Mouse (Mus musculus): ENCODE measurements around the gene Ypel1. TPM values are rescaled to one million over a fixed set of nuclear protein-coding genes. Genes with fewer than 3 reads are reported as not detected.

The Ypel1 gene
- 11.7 and 11.8 TPM in 2 replicates for polyA plus RNA-seq (2015; fragmentation: Nextera tagmentation; extraction: Ambion mirVana)

DNA sequence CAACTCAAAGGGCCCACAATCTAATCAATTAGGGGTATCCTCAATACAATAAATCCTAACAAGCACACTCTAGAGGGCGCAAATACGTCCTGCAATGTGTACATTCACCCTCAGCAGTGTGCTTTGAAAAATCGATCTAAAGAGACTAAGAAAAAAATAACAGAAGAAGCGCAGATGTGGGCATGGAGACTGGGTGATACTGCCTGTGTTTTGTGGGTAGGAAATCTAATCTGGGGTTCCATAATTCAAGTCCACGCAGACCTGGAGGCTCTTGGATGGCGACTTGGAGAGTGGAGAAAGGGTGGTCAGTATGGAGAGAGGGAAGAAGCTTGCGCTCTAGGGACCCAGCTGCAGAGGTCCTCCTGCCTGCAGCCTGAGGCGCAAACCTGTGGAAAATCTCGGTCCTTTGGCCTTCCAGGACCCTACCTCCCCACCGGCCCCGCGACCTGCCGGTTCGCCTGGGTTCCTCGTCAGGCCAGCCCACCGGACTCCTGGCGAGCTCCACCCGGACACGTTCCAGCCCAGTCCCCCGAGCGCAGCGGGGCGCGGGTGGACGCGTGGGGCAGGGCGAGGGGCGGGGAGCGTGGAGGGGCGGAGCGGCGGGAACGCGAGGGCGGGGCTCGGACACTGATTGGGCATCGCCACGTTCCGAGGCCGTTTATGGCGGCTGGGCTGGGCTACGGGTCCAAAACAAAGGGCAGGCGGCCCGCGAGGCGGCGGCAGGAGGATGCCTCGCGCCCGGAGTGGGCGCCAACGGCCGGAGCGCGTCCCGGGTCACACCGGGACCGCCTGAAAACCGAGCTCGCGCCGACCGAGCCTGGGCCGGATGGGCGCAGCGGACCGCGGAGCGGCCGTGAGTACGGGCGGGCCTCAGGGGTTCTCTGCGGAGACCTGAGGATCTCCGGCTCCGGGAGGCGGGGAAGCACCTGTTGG lies at the start of gene Ypel1:
Ypel1 (plus strand) TSS at position 186 of the 933 bp plus-strand sequence.
- Histone ChIP-seq H3K4me1 (ENCODE audit: control insufficient read depth, insufficient read depth, low read length) (no peaks in the 10 kb centered on the region), H3K4me3 (replicated peaks; ENCODE audit: low read length) (peak within 1 kb of the TSS; percentile 75), H3K9me3 (replicated peaks; ENCODE audit: control insufficient read depth, low read length) (no peaks in the 10 kb centered on the region), H3K4me2 (ENCODE audit: low read depth, low read length) (peak within 1 kb of the TSS; percentile 73), H3K27me3 (ENCODE audit: control insufficient read depth, insufficient read depth, low read length) (no peaks in the 10 kb centered on the region), H3K9ac (ENCODE audit: low read length) (peak within 1 kb of the TSS; percentile 87), H3K36me3 (ENCODE audit: control insufficient read depth, insufficient read depth, low read length) (no peaks in the 10 kb centered on the region), H3K27ac (ENCODE audit: low read length) (peak within 1 kb of the TSS; percentile 85)
- peak; percentile 96 for ATAC-seq (ENCODE audit: insufficient read depth, low FRiP score)
- under 1% methylated on average over 72 of the region's 76 CpGs for WGBS

DNA sequence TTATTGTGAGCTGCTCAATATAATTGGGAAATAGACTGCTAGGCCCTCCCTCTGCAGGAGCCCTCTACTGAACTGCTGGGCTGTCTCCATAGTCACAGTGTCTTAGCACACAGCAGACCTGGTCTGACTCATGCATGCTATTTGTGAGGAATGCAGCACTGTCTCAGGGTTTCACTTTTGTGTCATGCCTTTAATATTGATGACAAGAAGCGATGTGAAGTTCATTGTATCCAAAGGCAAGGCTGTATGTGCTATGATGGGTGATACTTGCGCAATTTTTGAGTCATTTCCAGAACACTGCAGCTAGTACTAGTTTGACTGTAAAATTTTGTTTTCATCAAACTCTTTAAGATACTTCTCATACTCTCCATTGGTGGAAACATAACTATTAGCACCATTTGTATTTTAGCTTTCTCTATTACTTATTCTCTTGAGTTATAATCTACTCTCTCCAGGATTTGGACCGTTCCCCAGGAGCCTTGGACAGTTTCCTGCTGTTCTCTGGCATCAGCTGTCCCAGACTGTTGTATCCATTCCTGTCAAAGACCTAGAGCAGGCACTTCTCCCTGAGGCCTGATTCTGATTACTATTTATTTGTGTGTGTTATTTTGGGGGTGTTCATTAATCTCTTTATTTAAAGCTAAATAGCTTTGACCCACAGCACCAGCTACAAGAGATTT lies 44.9 kb upstream of the Ypel1 start:
- no peak overlapping the region for H3K9ac ChIP-seq (ENCODE audit: low read length)
- H3K27ac ChIP-seq (ENCODE audit: low read length) = no peak overlapping the region
- no peak overlapping the region for H3K4me3 ChIP-seq (replicated peaks; ENCODE audit: low read length)
- no peak overlapping the region for H3K4me2 ChIP-seq (ENCODE audit: low read depth, low read length)
- H3K27me3 ChIP-seq (ENCODE audit: control insufficient read depth, insufficient read depth, low read length) = no peaks in the 10 kb centered on the region
- no peaks in the 10 kb centered on the region for H3K9me3 ChIP-seq (replicated peaks; ENCODE audit: control insufficient read depth, low read length)
- no peak for ATAC-seq (ENCODE audit: insufficient read depth, low FRiP score)
- peaks cover 8% of the 10 kb centered on the region; the same call in 1 of the 2 replicates for H3K36me3 ChIP-seq (ENCODE audit: control insufficient read depth, insufficient read depth, low read length)
- no peaks in the 10 kb centered on the region for H3K4me1 ChIP-seq (ENCODE audit: control insufficient read depth, insufficient read depth, low read length)
- 76% methylated on average over 3 of the region's 3 CpGs for WGBS

DNA sequence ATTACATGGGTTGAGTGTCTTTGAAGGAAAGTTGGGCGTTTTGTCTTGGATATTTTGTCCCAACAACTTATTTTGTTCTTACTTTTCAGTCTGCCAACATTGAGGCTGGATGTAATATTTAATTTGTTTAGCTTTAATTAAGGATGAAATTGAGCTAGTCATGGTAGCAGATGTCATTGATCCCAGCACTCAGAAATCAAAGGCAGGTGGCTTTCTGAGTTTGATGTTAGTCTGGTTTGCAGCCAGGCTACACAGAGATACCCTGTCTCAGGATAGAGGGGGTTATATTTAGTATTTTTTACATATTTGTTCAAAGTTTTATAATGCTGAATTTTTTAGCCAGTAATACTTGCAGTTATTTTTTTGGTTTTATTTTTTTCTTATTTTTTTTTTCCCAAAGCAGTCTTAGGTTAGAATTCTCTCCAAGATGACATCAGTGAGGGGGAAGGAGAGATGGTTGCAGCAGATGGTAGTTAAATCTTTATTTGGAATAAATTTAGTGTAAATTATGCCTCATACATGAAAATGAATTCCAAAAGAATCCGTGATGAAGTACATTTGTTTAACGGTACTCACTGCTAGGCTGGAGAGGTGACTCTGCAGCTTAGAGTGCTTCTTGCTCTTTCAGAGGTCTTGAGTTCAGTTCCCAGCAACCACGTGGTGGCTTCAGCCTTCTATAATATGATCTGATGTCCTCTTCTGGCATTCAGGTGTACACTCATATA lies 39.4 kb upstream of the Ypel1 start:
- Histone ChIP-seq H3K27ac (ENCODE audit: low read length) (no peak overlapping the region), H3K4me3 (replicated peaks; ENCODE audit: low read length) (no peak overlapping the region), H3K9me3 (replicated peaks; ENCODE audit: control insufficient read depth, low read length) (no peaks in the 10 kb centered on the region), H3K27me3 (ENCODE audit: control insufficient read depth, insufficient read depth, low read length) (no peaks in the 10 kb centered on the region), H3K36me3 (ENCODE audit: control insufficient read depth, insufficient read depth, low read length) (peaks cover 9% of the 10 kb centered on the region), H3K9ac (ENCODE audit: low read length) (no peak overlapping the region), H3K4me2 (ENCODE audit: low read depth, low read length) (no peak overlapping the region), H3K4me1 (ENCODE audit: control insufficient read depth, insufficient read depth, low read length) (no peaks in the 10 kb centered on the region)
- WGBS = 87% methylated on average over 4 of the region's 4 CpGs
- no peak for ATAC-seq (ENCODE audit: insufficient read depth, low FRiP score)

DNA sequence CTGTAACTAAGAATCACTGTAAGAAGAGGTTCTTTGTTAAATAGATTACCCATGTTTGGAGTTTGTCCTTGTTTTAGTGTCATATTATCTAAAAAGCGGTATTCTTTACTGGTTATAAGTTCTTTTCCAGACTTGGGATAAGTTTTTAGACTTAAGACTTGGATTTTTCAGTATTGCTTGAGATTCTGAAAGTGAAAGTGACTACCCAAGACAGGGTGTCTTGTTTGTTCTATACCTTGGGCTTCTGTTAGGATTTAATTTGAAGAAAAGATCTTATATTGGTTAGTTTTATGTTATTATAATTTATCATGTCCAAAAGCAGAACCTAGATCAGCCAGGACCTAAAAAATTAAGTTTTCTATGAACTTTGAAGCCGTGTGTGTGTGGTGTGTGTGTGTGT lies 35.7 kb upstream of the Ypel1 start:
- H3K9me3 ChIP-seq (replicated peaks; ENCODE audit: control insufficient read depth, low read length) = no peaks in the 10 kb centered on the region
- H3K4me2 ChIP-seq (ENCODE audit: low read depth, low read length) = no peak overlapping the region
- H3K4me3 ChIP-seq (replicated peaks; ENCODE audit: low read length) = no peak overlapping the region
- no peak for ATAC-seq (ENCODE audit: insufficient read depth, low FRiP score)
- no peak overlapping the region for H3K9ac ChIP-seq (ENCODE audit: low read length)
- no peak overlapping the region for H3K27ac ChIP-seq (ENCODE audit: low read length)
- H3K27me3 ChIP-seq (ENCODE audit: control insufficient read depth, insufficient read depth, low read length) = no peaks in the 10 kb centered on the region
- H3K4me1 ChIP-seq (ENCODE audit: control insufficient read depth, insufficient read depth, low read length) = no peaks in the 10 kb centered on the region
- peaks cover 11% of the 10 kb centered on the region for H3K36me3 ChIP-seq (ENCODE audit: control insufficient read depth, insufficient read depth, low read length)
- 91% methylated on average over 2 of the region's 2 CpGs for WGBS

GRCm38 (mm10) chr16:17040716-17041115 lies 28.8 kb upstream of the Ypel1 start:
- WGBS = 93% methylated on average over 3 of the region's 3 CpGs
- no peaks in the 10 kb centered on the region for H3K27me3 ChIP-seq (ENCODE audit: control insufficient read depth, insufficient read depth, low read length)
- H3K4me1 ChIP-seq (ENCODE audit: control insufficient read depth, insufficient read depth, low read length) = no peaks in the 10 kb centered on the region
- no peak overlapping the region for H3K27ac ChIP-seq (ENCODE audit: low read length)
- H3K36me3 ChIP-seq (ENCODE audit: control insufficient read depth, insufficient read depth, low read length) = peaks cover 22% of the 10 kb centered on the region
- no peak for ATAC-seq (ENCODE audit: insufficient read depth, low FRiP score)
- no peaks in the 10 kb centered on the region for H3K9me3 ChIP-seq (replicated peaks; ENCODE audit: control insufficient read depth, low read length)
- H3K4me2 ChIP-seq (ENCODE audit: low read depth, low read length) = no peak overlapping the region
- no peak overlapping the region for H3K4me3 ChIP-seq (replicated peaks; ENCODE audit: low read length)
- no peak overlapping the region for H3K9ac ChIP-seq (ENCODE audit: low read length)

DNA sequence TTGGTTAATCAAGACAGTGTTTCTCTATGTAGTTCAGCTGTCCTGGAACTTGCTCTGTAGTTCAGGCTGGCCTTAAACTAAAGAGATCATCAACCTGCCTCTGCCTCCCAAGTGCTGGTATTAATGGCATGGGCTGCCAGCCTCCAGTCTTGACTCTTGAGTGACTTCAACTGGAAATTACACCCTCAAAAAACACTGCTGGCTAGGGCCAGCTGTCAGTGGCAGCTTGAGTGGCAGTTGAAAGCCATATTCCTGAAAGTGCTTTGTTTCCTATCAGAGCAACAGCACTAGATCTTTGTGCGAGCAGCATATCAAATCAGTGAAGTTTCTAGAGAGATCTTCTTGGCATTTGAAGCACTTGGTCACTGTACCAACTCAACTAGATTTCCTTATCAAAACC lies 28.1 kb upstream of the Ypel1 start:
- ATAC-seq (ENCODE audit: insufficient read depth, low FRiP score) = no peak
- Histone ChIP-seq H3K27me3 (ENCODE audit: control insufficient read depth, insufficient read depth, low read length) (no peaks in the 10 kb centered on the region), H3K4me1 (ENCODE audit: control insufficient read depth, insufficient read depth, low read length) (no peaks in the 10 kb centered on the region), H3K4me2 (ENCODE audit: low read depth, low read length) (no peak overlapping the region), H3K36me3 (ENCODE audit: control insufficient read depth, insufficient read depth, low read length) (peaks cover 22% of the 10 kb centered on the region), H3K4me3 (replicated peaks; ENCODE audit: low read length) (no peak overlapping the region), H3K27ac (ENCODE audit: low read length) (no peak overlapping the region), H3K9ac (ENCODE audit: low read length) (no peak overlapping the region), H3K9me3 (replicated peaks; ENCODE audit: control insufficient read depth, low read length) (no peaks in the 10 kb centered on the region)
- WGBS = 97% methylated on average over 1 of the region's 1 CpGs

- Histone ChIP-seq H3K4me1 (ENCODE audit: control insufficient read depth, insufficient read depth, low read length) (no peaks in the 10 kb centered on the region), H3K9ac (ENCODE audit: low read length) (no peak overlapping the region), H3K4me3 (replicated peaks; ENCODE audit: low read length) (no peak overlapping the region), H3K4me2 (ENCODE audit: low read depth, low read length) (no peak overlapping the region), H3K36me3 (ENCODE audit: control insufficient read depth, insufficient read depth, low read length) (peaks cover 28% of the 10 kb centered on the region; the same call in 1 of the 2 replicates), H3K27ac (ENCODE audit: low read length) (no peak overlapping the region), H3K9me3 (replicated peaks; ENCODE audit: control insufficient read depth, low read length) (no peaks in the 10 kb centered on the region), H3K27me3 (ENCODE audit: control insufficient read depth, insufficient read depth, low read length) (no peaks in the 10 kb centered on the region)
- ATAC-seq (ENCODE audit: insufficient read depth, low FRiP score) = no peak
- WGBS = 84% methylated on average over 3 of the region's 3 CpGs
Observed at GRCm38 (mm10) chr16:17044320-17044719, 25.2 kb upstream of the Ypel1 start.

DNA sequence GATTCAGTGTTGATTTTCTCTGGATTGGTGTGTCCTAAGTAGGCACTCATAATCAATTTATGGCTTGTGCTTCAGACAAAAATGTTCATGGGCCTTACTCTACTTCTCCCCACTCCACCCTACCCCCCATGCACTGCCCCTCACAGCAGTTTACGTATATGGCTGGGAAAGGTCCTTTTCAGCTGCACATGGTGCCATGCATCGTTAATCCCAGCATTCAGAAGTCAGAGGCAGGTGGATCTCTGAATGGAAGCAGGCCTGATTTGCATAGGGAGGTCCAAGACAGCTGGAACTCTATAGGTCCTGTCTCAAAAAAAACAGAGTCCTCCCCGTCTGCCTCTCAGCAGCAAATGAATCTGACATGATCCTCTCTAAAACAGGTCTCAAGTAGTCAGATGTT lies 24.2 kb upstream of the Ypel1 start:
- WGBS = 79% methylated on average over 3 of the region's 3 CpGs
- Histone ChIP-seq H3K36me3 (ENCODE audit: control insufficient read depth, insufficient read depth, low read length) (peaks cover 28% of the 10 kb centered on the region; the same call in 1 of the 2 replicates), H3K4me3 (replicated peaks; ENCODE audit: low read length) (no peak overlapping the region), H3K27me3 (ENCODE audit: control insufficient read depth, insufficient read depth, low read length) (no peaks in the 10 kb centered on the region), H3K4me2 (ENCODE audit: low read depth, low read length) (no peak overlapping the region), H3K9ac (ENCODE audit: low read length) (no peak overlapping the region), H3K9me3 (replicated peaks; ENCODE audit: control insufficient read depth, low read length) (no peaks in the 10 kb centered on the region), H3K4me1 (ENCODE audit: control insufficient read depth, insufficient read depth, low read length) (no peaks in the 10 kb centered on the region), H3K27ac (ENCODE audit: low read length) (no peak overlapping the region)
- ATAC-seq (ENCODE audit: insufficient read depth, low FRiP score) = no peak

All from stomach, embryonic 16.5 days (tissue).